Mouse (Mus musculus): ENCODE data around the gene Stk39. TPM values are rescaled to one million over a fixed set of nuclear protein-coding genes. Genes with fewer than 3 reads are reported as not detected.

Stk39 gene
- total RNA-seq (2014; rRNA removed), result 25.5 and 27.9 TPM in 2 replicates
- polyA plus RNA-seq (2015; fragmentation: Nextera tagmentation; extraction: Ambion mirVana), result 15.9 and 23.0 TPM in 2 replicates

DNA sequence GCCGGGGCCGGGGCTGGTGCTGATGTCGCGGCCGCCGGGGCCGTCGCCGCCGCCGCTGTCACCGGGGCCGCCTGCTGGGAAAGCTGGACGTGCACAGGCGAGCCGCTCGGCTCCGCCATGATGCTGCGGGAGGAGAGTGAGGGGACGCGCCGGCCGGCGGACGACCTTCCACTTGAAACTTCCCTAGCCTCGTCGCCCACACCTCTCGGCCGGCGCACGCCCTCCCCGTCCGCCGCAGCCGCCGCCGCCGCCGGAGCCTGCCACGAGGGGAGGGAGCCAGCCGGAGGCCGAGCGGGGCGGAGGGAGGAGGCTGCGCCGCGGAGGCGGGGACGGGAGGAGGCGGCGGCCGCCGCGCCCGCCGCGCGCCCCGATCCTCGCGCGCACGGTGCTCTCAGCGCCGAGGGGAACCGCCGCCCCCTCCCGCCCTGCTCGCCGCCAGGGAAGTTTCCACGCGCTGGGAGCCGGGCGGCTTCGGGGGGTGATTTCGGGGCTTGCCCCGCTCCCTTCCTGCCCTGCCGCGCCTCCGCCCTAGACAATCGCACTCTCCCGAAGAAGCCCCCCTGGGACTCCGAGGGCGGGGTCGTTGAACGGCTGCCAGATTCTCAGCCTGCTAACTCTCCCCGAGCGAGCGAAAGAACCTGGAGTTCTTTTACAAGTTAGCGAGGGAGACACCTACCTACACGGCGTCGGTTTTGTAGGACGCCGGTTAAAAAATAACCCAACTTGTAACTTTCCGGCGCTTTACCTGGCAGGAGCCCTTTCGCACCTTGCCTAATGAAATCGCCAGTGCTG lies at the start of gene Stk39:
Gene Stk39, minus strand, starts transcription at position 510 of the 792 bp plus-strand sequence.
- ATAC-seq (peak; percentile 87), DNase-seq (peak; percentile 77)
- peaks cover 5% of the 10 kb centered on the region; the same call in 1 of the 2 replicates for H3K4me1 ChIP-seq (ENCODE audit: insufficient read depth)
- 2% methylated on average over 68 of the region's 99 CpGs for WGBS
- H3K36me3 ChIP-seq (ENCODE audit: insufficient read depth), result no peaks in the 10 kb centered on the region
- TF ChIP-seq CTCF (IDR thresholded peaks at IDR 0.05; ENCODE audit: low read depth), result no peak
- peak within 1 kb of the TSS; percentile 80 for H3K9ac ChIP-seq
- H3K27me3 ChIP-seq (ENCODE audit: insufficient read depth, low read length), result no peaks in the 10 kb centered on the region
- peak within 1 kb of the TSS; percentile 82 for H3K27ac ChIP-seq (ENCODE audit: low read depth, low read length)
- H3K4me2 ChIP-seq (ENCODE audit: low read depth), result peak within 1 kb of the TSS; percentile 96
- peak within 1 kb of the TSS; percentile 93 for H3K4me3 ChIP-seq (ENCODE audit: low read depth, low read length)
- no peaks in the 10 kb centered on the region for H3K9me3 ChIP-seq (ENCODE audit: low read length)

DNA sequence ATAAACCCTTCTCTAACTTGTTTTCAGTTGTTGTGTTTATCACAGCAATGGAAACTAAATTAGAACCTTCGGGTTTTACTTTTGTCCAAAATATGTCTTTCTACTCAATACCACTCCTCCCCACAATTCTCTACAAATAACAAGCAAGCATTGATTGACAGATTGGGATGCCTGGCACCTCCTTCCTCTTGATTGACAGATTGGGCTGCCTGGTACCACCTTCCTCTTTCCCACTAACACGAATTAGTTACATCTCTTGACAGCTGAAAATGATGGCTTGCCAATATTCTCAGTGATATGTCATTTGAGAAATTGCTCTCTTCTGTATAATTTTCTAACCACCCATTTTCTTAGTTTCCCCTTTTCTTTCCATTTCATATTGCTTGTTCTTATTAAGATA lies 43.3 kb upstream of the Stk39 start:
- H3K36me3 ChIP-seq (ENCODE audit: insufficient read depth), result no peaks in the 10 kb centered on the region
- H3K27ac ChIP-seq (ENCODE audit: low read depth, low read length), result no peak overlapping the region
- H3K4me1 ChIP-seq (ENCODE audit: insufficient read depth), result no peaks in the 10 kb centered on the region
- ATAC-seq, result peak; percentile 60; the same call in 1 of the 2 replicates
- no peak overlapping the region for H3K4me3 ChIP-seq (ENCODE audit: low read depth, low read length)
- no peak overlapping the region for H3K4me2 ChIP-seq (ENCODE audit: low read depth)
- no peak for TF ChIP-seq CTCF (IDR thresholded peaks at IDR 0.05; ENCODE audit: low read depth)
- DNase-seq, result no peak
- no peaks in the 10 kb centered on the region for H3K27me3 ChIP-seq (ENCODE audit: insufficient read depth, low read length)
- 46% methylated on average over 2 of the region's 2 CpGs for WGBS
- no peak overlapping the region for H3K9ac ChIP-seq
- no peaks in the 10 kb centered on the region for H3K9me3 ChIP-seq (ENCODE audit: low read length)

DNA sequence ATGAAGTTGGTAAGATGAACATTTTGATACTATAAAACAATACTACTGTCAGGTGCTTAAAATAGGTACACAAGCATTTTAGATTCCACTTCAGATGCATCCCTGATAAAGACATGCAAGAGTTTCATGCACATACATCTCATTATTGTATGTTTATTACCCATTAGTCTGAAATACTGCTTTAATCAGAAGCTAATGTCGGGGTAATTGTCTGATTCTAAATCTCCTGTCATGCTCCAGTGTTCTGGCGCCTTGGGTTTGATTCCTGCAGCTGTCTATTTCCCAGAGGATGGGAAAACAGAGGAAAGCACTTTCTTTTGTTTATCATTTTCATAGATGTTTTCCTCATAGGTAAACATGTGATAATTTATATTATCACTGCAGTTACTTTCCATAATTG lies 31.1 kb upstream of the Stk39 start:
- Histone ChIP-seq H3K9me3 (ENCODE audit: low read length) (no peaks in the 10 kb centered on the region), H3K4me1 (ENCODE audit: insufficient read depth) (no peaks in the 10 kb centered on the region), H3K9ac (no peak overlapping the region), H3K36me3 (ENCODE audit: insufficient read depth) (no peaks in the 10 kb centered on the region), H3K4me2 (ENCODE audit: low read depth) (no peak overlapping the region), H3K27me3 (ENCODE audit: insufficient read depth, low read length) (no peaks in the 10 kb centered on the region), H3K4me3 (ENCODE audit: low read depth, low read length) (no peak overlapping the region), H3K27ac (ENCODE audit: low read depth, low read length) (no peak overlapping the region)
- DNase-seq, result no peak
- 63% methylated on average over 2 of the region's 2 CpGs for WGBS
- TF ChIP-seq CTCF (IDR thresholded peaks at IDR 0.05; ENCODE audit: low read depth), result no peak
- ATAC-seq, result no peak

DNA sequence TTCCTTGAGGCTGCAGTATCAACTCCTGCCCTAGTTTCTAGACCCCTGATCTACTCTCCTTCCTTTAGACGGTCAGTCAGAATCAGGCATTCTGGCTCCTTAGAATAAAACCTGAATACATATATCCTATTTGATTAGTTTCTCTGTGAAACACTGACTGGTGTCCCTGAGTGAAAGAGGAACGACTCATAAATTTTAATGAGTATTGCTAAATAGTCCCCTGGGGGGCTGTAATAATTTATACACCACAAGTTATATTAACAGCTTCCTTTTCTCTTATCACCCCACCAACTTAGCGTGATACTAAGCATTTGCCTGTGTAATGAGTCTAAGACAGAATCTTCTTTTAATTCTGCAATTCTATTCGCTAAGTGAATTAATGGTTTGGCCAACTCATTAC lies 30.7 kb upstream of the Stk39 start:
- H3K9ac ChIP-seq, result no peak overlapping the region
- 37% methylated on average over 4 of the region's 4 CpGs for WGBS
- ATAC-seq, result peak; percentile 27; the same call in 1 of the 2 replicates
- H3K27ac ChIP-seq (ENCODE audit: low read depth, low read length), result no peak overlapping the region
- no peak overlapping the region for H3K4me3 ChIP-seq (ENCODE audit: low read depth, low read length)
- no peaks in the 10 kb centered on the region for H3K27me3 ChIP-seq (ENCODE audit: insufficient read depth, low read length)
- H3K4me1 ChIP-seq (ENCODE audit: insufficient read depth), result no peaks in the 10 kb centered on the region
- no peak for TF ChIP-seq CTCF (IDR thresholded peaks at IDR 0.05; ENCODE audit: low read depth)
- no peak overlapping the region for H3K4me2 ChIP-seq (ENCODE audit: low read depth)
- no peaks in the 10 kb centered on the region for H3K9me3 ChIP-seq (ENCODE audit: low read length)
- H3K36me3 ChIP-seq (ENCODE audit: insufficient read depth), result no peaks in the 10 kb centered on the region
- DNase-seq, result no peak

DNA sequence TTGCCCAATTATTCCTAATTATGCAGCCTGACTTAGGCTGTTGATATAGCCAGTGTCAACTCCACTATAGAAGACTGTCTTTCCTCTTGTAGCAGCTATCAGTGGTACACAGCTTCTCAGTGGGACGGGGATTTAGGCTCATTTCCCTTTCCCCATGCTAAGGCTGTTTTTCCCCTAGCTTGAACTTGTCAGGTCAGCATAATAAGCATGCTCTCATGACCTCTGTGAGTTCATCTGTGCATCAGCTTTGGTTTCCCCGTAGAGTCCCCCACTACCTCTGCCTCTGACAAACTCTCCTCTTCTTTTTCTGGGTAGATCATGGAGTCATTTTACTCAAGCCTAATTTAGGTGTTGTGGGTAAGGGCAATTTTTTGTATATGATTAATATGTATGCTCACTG lies 30.2 kb upstream of the Stk39 start:
- TF ChIP-seq CTCF (IDR thresholded peaks at IDR 0.05; ENCODE audit: low read depth), result no peak
- ATAC-seq, result no peak
- H3K27me3 ChIP-seq (ENCODE audit: insufficient read depth, low read length), result no peaks in the 10 kb centered on the region
- no peak for DNase-seq
- H3K27ac ChIP-seq (ENCODE audit: low read depth, low read length), result no peak overlapping the region
- WGBS, result 35% methylated on average over 2 of the region's 2 CpGs
- H3K9ac ChIP-seq, result no peak overlapping the region
- H3K9me3 ChIP-seq (ENCODE audit: low read length), result no peaks in the 10 kb centered on the region
- no peaks in the 10 kb centered on the region for H3K4me1 ChIP-seq (ENCODE audit: insufficient read depth)
- no peak overlapping the region for H3K4me2 ChIP-seq (ENCODE audit: low read depth)
- no peak overlapping the region for H3K4me3 ChIP-seq (ENCODE audit: low read depth, low read length)
- H3K36me3 ChIP-seq (ENCODE audit: insufficient read depth), result no peaks in the 10 kb centered on the region

DNA sequence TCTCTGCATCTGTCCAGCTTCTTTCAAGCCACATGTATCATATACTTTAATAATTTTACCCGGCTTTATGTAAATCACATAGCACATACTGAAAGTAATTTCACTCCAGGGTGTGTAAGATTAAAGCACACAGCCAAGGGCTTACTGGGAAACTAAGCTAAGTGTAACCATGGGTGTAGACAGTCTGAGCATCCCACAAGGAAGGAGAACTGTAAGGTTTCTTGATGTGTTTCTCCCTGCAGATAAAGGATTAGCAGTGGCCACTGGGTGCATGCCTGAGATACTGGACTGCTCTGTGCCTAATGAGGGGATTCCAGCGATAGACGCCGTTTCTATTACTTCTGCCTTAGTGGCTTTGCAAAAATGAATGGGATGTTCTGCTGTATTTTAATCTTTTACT lies 14.2 kb upstream of the Stk39 start:
- DNase-seq (no peak), ATAC-seq (no peak)
- H3K4me2 ChIP-seq (ENCODE audit: low read depth), result no peak overlapping the region
- H3K9ac ChIP-seq, result no peak overlapping the region
- H3K9me3 ChIP-seq (ENCODE audit: low read length), result 0 out of 2 replicates have a peak, but pooled peaks cover 3% of the 10 kb centered on the region
- no peak overlapping the region for H3K27ac ChIP-seq (ENCODE audit: low read depth, low read length)
- H3K4me1 ChIP-seq (ENCODE audit: insufficient read depth), result no peaks in the 10 kb centered on the region
- TF ChIP-seq CTCF (IDR thresholded peaks at IDR 0.05; ENCODE audit: low read depth), result no peak
- WGBS, result 50% methylated on average over 4 of the region's 4 CpGs
- no peaks in the 10 kb centered on the region for H3K36me3 ChIP-seq (ENCODE audit: insufficient read depth)
- H3K27me3 ChIP-seq (ENCODE audit: insufficient read depth, low read length), result no peaks in the 10 kb centered on the region
- no peak overlapping the region for H3K4me3 ChIP-seq (ENCODE audit: low read depth, low read length)

DNA sequence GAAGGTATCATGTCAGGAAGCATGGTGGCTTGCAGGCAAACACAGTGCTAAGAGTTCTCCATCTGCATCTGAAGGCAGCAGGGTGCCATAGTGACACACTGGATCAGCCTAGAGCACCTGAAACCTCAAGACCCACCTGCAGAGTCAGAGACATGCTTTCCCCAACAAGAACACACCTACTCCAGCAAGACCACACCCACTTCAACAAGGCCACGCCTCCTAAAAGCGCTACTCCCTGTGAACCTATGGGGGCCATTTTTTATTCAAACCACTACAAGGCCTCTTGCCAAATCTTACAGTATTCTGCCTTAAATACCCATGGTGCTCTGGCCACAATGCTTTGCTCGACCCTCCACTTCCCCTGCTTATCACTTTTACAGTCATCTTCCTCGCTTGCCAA lies 13.1 kb upstream of the Stk39 start:
- 65% methylated on average over 4 of the region's 4 CpGs for WGBS
- Histone ChIP-seq H3K36me3 (ENCODE audit: insufficient read depth) (no peaks in the 10 kb centered on the region), H3K4me1 (ENCODE audit: insufficient read depth) (no peaks in the 10 kb centered on the region), H3K27ac (ENCODE audit: low read depth, low read length) (no peak overlapping the region), H3K4me3 (ENCODE audit: low read depth, low read length) (no peak overlapping the region), H3K9me3 (ENCODE audit: low read length) (no peaks in the 10 kb centered on the region), H3K4me2 (ENCODE audit: low read depth) (no peak overlapping the region), H3K9ac (no peak overlapping the region), H3K27me3 (ENCODE audit: insufficient read depth, low read length) (no peaks in the 10 kb centered on the region)
- no peak for ATAC-seq
- no peak for TF ChIP-seq CTCF (IDR thresholded peaks at IDR 0.05; ENCODE audit: low read depth)
- DNase-seq, result no peak

Data from forebrain, postnatal 0 days (tissue).